Mouse (Mus musculus) spleen, adult 18-20 months (tissue): ENCODE measurements around the gene Noc4l.

ENCODE experiments used
- DNase-seq, 2 experiments: peaks; one replicate each; pipeline ENCODE4 v3.0.0; 2022; ENCODE audit warnings: mixed read lengths in 2 of 2

Noc4l gene

DNA sequence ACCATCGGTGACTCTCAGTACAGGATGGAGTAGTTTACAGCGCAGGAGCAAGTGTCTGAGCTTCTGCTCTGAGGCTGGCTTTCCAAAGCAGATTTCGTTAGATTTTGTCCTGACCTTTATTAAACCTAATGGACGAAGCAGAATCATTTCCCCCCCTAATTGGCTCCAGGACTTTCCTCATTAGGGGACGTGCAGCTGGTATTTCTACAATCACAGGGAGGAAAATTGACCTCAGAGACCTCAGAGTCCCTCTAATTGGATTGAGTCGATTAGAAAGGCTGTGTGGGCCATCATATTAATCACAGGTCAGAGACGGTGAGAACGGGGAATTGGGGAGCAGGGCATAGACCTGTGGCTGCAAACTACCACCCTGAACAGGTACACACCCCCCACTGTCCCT is 44.3 kb downstream of the Noc4l start:
- no peak for DNase-seq

DNA sequence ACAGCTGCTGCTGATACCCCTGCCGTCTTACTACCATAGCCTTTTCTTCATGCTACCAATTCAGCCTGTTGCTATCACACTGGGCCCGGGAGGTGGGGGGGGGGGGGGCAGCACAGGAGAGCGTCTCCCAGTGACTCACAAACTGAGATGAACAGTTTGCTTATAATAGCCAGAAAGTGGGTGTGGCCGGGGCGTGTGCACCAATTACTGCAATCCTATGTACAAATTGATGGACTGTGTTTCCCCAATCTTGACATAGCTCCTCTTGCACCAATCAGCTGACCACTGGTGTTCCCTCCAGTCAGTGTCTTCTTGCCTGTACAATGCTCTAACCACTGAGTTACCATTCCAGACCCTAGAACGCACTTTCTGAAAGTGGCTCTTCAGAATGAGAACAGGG is 44.9 kb downstream of the Noc4l start:
- DNase-seq: no peak

DNA sequence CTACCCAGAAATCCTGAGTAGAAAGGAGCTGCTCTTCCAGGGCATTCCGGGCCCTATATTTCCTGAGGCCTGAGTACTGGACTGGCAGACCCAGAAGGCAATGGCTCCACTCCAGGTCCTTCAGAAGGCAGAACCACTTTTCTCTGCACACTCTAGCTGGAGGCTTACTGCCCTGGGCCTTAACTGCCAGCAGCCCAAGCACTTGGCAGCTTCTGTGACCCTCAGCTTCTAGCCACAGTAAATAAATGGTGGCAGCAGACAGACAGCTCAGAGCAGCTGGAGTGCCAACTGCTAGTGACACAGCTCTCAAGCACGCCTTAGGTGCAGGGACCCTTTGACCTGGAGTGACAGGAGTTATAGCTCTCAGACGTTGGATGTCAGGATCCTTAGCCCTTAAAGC is 45.5 kb downstream of the Noc4l start:
- DNase-seq: no peak

DNA sequence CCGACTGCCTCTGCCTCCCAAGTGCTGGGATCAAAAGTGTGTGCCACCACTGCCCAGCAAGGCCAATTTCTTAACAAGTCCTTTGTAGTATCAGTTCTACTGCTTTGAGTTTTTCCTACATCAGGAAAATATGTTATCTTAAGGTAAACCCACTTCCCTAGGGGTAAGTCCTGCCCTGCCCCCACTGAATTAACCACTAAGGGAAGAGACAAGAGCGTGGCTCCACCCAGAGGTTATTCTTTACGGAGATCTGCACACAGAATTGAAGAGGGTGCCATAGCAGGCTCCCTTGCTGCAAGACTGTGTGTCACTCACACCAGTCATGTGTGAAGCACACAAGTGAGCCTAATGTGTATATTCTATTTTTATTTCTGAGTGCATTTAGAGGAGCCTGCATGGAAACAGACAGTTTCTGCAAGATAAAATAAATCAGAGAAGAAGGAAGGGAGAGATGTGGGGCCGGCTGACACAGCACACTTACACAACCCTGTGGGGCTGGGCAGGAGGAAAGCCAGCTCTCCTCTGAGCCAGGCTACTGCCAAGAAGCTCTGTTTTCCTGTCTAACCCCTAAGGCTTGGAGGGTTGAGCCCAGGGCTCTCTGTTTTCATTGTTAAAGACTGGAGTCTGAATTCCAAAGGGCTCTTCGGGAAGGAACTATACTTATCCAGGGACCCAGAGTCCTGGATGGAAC is 47.5 kb downstream of the Noc4l start:
- no peak for DNase-seq

DNA sequence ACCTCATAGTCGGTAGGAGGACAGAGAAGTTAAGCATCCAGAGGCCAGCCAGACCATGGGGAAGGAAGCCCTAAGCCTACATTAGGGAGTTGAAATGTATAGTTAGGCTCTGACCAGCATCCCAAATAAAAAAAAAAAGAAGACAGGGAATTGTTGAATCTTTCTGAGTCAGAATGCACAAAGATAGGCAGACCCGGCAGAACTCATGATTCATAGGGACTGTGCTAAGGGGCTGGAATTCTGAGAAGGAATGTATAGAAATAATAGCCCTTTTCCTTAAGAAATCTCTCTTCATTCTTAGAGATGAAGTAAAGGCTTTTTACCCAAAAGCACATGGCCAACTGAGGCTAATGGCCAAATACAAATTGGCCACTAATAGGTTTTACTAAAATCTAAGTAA is 48.9 kb downstream of the Noc4l start:
- DNase-seq: no peak

DNA sequence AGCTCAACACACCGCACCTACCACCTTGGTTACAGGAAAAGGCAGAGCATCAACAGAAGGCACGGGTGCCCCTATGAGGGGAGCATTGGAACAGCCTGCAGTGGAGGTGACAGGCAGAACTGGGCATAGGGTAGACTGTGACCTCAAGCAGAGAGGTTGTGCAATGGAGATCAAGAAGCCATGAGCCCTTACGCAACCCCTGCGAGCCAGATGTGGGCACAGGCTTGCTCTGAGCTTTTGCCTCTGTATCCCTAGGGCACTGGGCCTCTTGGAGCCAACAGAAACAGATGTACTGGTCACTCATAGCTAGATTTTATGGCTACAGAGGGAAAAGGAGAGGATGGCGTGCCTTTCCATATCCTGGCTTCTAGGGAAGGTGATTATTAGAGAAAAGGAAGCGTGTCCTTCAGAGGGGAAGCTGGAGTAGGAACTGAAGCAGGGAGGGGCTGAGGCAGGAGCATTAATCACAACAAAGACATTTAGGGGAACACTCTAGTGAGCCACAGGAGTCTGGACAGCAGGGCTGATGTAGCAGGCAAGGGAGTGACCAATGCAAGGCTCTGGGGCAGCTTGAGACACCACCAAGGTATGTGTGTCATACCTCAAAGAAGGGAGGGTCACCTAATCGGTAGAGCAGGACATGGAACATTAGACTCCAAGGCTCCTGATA is 50.1 kb downstream of the Noc4l start:
- DNase-seq: no peak
